Mouse (Mus musculus) left cerebral cortex, adult 2 months (tissue): ENCODE measurements at regions not wholly inside any gene's neighbourhood (a gene's known extent, or its start where the extent isn't known, plus 50 kb on each side); places are given as distances from the start of the nearest gene placed in this dataset.

Experiments used
- DNase-seq, 2 experiments: peaks; one replicate each; pipeline ENCODE4 v3.0.0; 2021 to 2022; ENCODE audit warnings: low spot score in 2 of 2, mixed read lengths in 1 of 2; ENCODE audit errors: extremely low spot score in 1 of 2
- H3K27ac ChIP-seq: fragments of 200-600 bp; 2 replicates; pipeline ENCODE4 v1.8.1; 2022
- H3K4me3 ChIP-seq: fragments of 200-600 bp; 2 replicates; pipeline ENCODE4 v1.8.1; 2022
- CTCF ChIP-seq: fragments of 200-600 bp; IDR thresholded peaks from 2 replicates; pipeline ENCODE4 v1.8.1; 2022; ENCODE audit warnings: antibody characterized with exemption, mild to moderate bottlenecking, moderate library complexity
- intact Hi-C: fragments of 180-260 bp; cut with DNase I; formaldehyde crosslinking; loops from one replicate; pipeline ENCODE4 v1.15.1; 2025

- peak overlapping the region; percentile 18 for H3K4me3 ChIP-seq
- H3K27ac ChIP-seq, result peak overlapping the region; percentile 47
- no peak for TF ChIP-seq CTCF
- peak in 1 of 2 experiments; percentile 21 for DNase-seq
- intact Hi-C loops, result no loop called here
Measured at GRCm38 (mm10) chr17:4866026-4866896, 127.9 kb upstream of the Arid1b start.

GRCm38 (mm10) chr17:4867083-4867482 is 127.0 kb upstream of the Arid1b start:
- no peak for DNase-seq
- no peak for TF ChIP-seq CTCF
- Histone ChIP-seq H3K4me3 (no peak overlapping the region), H3K27ac (no peak overlapping the region)
- intact Hi-C loops, result no loop called here

GRCm38 (mm10) chr17:4867754-4868445 is 126.2 kb upstream of the Arid1b start:
- no peak for DNase-seq
- Histone ChIP-seq H3K27ac (no peak overlapping the region), H3K4me3 (no peak overlapping the region)
- TF ChIP-seq CTCF, result no peak
- intact Hi-C loops, result no loop called here

- intact Hi-C loops, result no loop called here
- H3K27ac ChIP-seq, result no peak overlapping the region
- no peak for DNase-seq
- H3K4me3 ChIP-seq, result no peak overlapping the region
- no peak for TF ChIP-seq CTCF
Measured at GRCm38 (mm10) chr17:4868446-4868825, 125.7 kb upstream of the Arid1b start.

- intact Hi-C loops, result no loop called here
- Histone ChIP-seq H3K27ac (no peak overlapping the region), H3K4me3 (no peak overlapping the region)
- no peak for DNase-seq
- no peak for TF ChIP-seq CTCF
Measured at GRCm38 (mm10) chr17:4868861-4869260, 125.3 kb upstream of the Arid1b start.

- H3K4me3 ChIP-seq, result no peak overlapping the region
- TF ChIP-seq CTCF, result no peak
- H3K27ac ChIP-seq, result no peak overlapping the region; the same call in 1 of the 2 replicates
- DNase-seq, result no peak
- intact Hi-C loops, result no loop called here
Measured at GRCm38 (mm10) chr17:4871267-4871666, 122.9 kb upstream of the Arid1b start.

- no peak overlapping the region for H3K4me3 ChIP-seq
- intact Hi-C loops, result no loop called here
- DNase-seq, result no peak
- no peak for TF ChIP-seq CTCF
- H3K27ac ChIP-seq, result no peak overlapping the region
Measured at GRCm38 (mm10) chr17:4874459-4874858, 119.7 kb upstream of the Arid1b start.

GRCm38 (mm10) chr17:4875086-4876046 is 118.8 kb upstream of the Arid1b start:
- H3K27ac ChIP-seq, result no peak overlapping the region
- intact Hi-C loops, result no loop called here
- no peak for TF ChIP-seq CTCF

GRCm38 (mm10) chr17:4876431-4876830 is 117.7 kb upstream of the Arid1b start:
- H3K4me3 ChIP-seq, result no peak overlapping the region
- no peak for DNase-seq
- intact Hi-C loops, result no loop called here
- no peak for TF ChIP-seq CTCF
- no peak overlapping the region for H3K27ac ChIP-seq

More at GRCm38 (mm10) chr17:4875086-4876046, 118.8 kb upstream of the Arid1b start:
- H3K4me3 ChIP-seq, result no peak overlapping the region
- DNase-seq, result no peak

GRCm38 (mm10) chr17:4881473-4881872 is 112.7 kb upstream of the Arid1b start:
- intact Hi-C loops, result no loop called here
- DNase-seq, result no peak
- no peak for TF ChIP-seq CTCF
- Histone ChIP-seq H3K27ac (no peak overlapping the region), H3K4me3 (no peak overlapping the region)

- TF ChIP-seq CTCF, result no peak
- peak in 1 of 2 experiments; percentile 6 for DNase-seq
- H3K4me3 ChIP-seq, result no peak overlapping the region
- intact Hi-C loops, result no loop called here
- no peak overlapping the region for H3K27ac ChIP-seq
Measured at GRCm38 (mm10) chr17:4884083-4884482, 110.0 kb upstream of the Arid1b start.
